In genomic region chr13:99284400-99285160, GRCm38 (mm10) we compare ENCODE assay signal across 9 mouse cellular contexts. TPM values are rescaled to one million over a fixed set of nuclear protein-coding genes. Genes with fewer than 3 reads are reported as not detected.
DNase-seq lines count a peak whose midpoint lies in the region; ATAC-seq lines count a peak whose summit lies in the region.
"Had no signal": no experiment of that assay in that cellular context is flagged by ENCODE, and none has a peak within 500 bp of the region (broad histone marks: within the 10 kb centered on the region; RNA-seq: fewer than 3 reads in every experiment).

No protein-coding gene starts in this region.

- 48% methylated on average over 21 of the region's 21 CpGs for WGBS in forebrain, embryonic 15.5 days
- 62% methylated on average over 21 of the region's 21 CpGs for WGBS in neural tube, embryonic 12.5 days

- peak; percentile 50 for DNase-seq in layer of hippocampus, adult 9-10 months (ENCODE audit: low spot score)
- DNase-seq in lung, postnatal 25 days (ENCODE audit: low spot score) = no peak
- no peak for DNase-seq in heart, postnatal 25 days (ENCODE audit: low spot score)
- DNase-seq in heart, postnatal 14 days = no peak
- DNase-seq in heart, adult 18-20 months = no peak

- ATAC-seq in cerebellum, adult (ENCODE audit: insufficient number of reproducible peaks, low FRiP score, low TSS enrichment) = 0 out of 2 replicates have a peak, but pooled peaks have one; percentile 20
- peak; percentile 89 for ATAC-seq in forebrain, embryonic 15.5 days (replicated peaks)
- ATAC-seq in neural tube, embryonic 12.5 days (ENCODE audit: low FRiP score, low read depth) = peak; percentile 87

- H3K4me3 ChIP-seq in forebrain, embryonic 15.5 days = no peak overlapping the region
- no peak overlapping the region for H3K4me3 ChIP-seq in neural tube, embryonic 12.5 days
- H3K4me3 ChIP-seq: embryonic facial prominence, embryonic 12.5 days had no signal

- H3K4me1 ChIP-seq in forebrain, embryonic 15.5 days = peaks cover 27% of the 10 kb centered on the region
- H3K4me1 ChIP-seq in neural tube, embryonic 12.5 days = peaks cover 6% of the 10 kb centered on the region
- H3K4me1 ChIP-seq: embryonic facial prominence, embryonic 12.5 days had no signal

- H3K9me3 ChIP-seq in forebrain, embryonic 15.5 days = no peaks in the 10 kb centered on the region
- no peaks in the 10 kb centered on the region for H3K9me3 ChIP-seq in neural tube, embryonic 12.5 days
- H3K9me3 ChIP-seq: embryonic facial prominence, embryonic 12.5 days had no signal

- H3K27me3 ChIP-seq in forebrain, embryonic 15.5 days = no peaks in the 10 kb centered on the region
- no peaks in the 10 kb centered on the region for H3K27me3 ChIP-seq in neural tube, embryonic 12.5 days (replicated peaks)
- H3K27me3 ChIP-seq: embryonic facial prominence, embryonic 12.5 days had no signal

- H3K4me2 ChIP-seq in forebrain, embryonic 15.5 days (replicated peaks) = no peak overlapping the region; the same call in none of the 2 replicates
- H3K4me2 ChIP-seq in neural tube, embryonic 12.5 days (replicated peaks) = peak overlapping the region; percentile 35; the same call in 1 of the 2 replicates
- H3K4me2 ChIP-seq: embryonic facial prominence, embryonic 12.5 days had no signal

- peak overlapping the region; percentile 72 for H3K27ac ChIP-seq in forebrain, embryonic 15.5 days (replicated peaks)
- 0 out of 2 replicates have a peak overlapping the region, but pooled peaks have one; percentile 17 for H3K27ac ChIP-seq in neural tube, embryonic 12.5 days
- H3K27ac ChIP-seq: embryonic facial prominence, embryonic 12.5 days had no signal

- H3K36me3 ChIP-seq in forebrain, embryonic 15.5 days = no peaks in the 10 kb centered on the region
- no peaks in the 10 kb centered on the region for H3K36me3 ChIP-seq in neural tube, embryonic 12.5 days
- H3K36me3 ChIP-seq: embryonic facial prominence, embryonic 12.5 days had no signal

- intact Hi-C loops in heart, postnatal 25 days (cut with DNase I) = no loop called here
- intact Hi-C loops in heart, postnatal 14 days (cut with DNase I) = no loop called here

- no peak overlapping the region for H3K9ac ChIP-seq in forebrain, embryonic 15.5 days (replicated peaks)
- no peak overlapping the region for H3K9ac ChIP-seq in neural tube, embryonic 12.5 days
- H3K9ac ChIP-seq: embryonic facial prominence, embryonic 12.5 days had no signal

RNA-seq across cellular contexts. Expression of gene Ptcd2, which starts 59.9 kb away (rescaled TPM):
- polyA plus RNA-seq in forebrain, embryonic 15.5 days (2015; fragmentation: Nextera tagmentation; extraction: Ambion mirVana) = 51.3 and 56.3 TPM in 2 replicates
- 45.3 and 47.3 TPM in 2 replicates for polyA plus RNA-seq in neural tube, embryonic 12.5 days (2016; fragmentation: Nextera tagmentation; extraction: Ambion mirVana)
- 10 to 100 TPM; 49.9 to 51.6 TPM for total RNA-seq in heart, postnatal 25 days (2021)
- total RNA-seq in heart, postnatal 14 days (2021) = 10 to 100 TPM; 41.4 to 43.1 TPM
- 10 to 100 TPM; 55.4 to 60.7 TPM for total RNA-seq in heart, adult 18-20 months (2021)

Comparison
In these comparisons a context has a peak if more than half of its experiments do, and no peak if none do; other contexts are left out.
1. ATAC-seq: peak in every context shown above with its lines; median percentile 89 in forebrain, embryonic 15.5 days; 87 in neural tube, embryonic 12.5 days; 20 in cerebellum, adult.